Mouse (Mus musculus): ENCODE data around the gene Rras2. TPM values are rescaled to one million over a fixed set of nuclear protein-coding genes. Genes with fewer than 3 reads are reported as not detected.

The Rras2 gene
- polyA plus RNA-seq, 1 experiment from 2014 or later: 20.4 TPM

GRCm38 (mm10) chr7:114071851-114072616, 45.5 kb downstream of the Rras2 start:
- Histone ChIP-seq H3K4me1 (replicated peaks; ENCODE audit: control insufficient read depth, insufficient read depth, low read length) (peaks cover 13% of the 10 kb centered on the region), H3K9me3 (ENCODE audit: control insufficient read depth, low read length) (no peaks in the 10 kb centered on the region), H3K27ac (ENCODE audit: low read depth, low read length) (peak overlapping the region; percentile 52), H3K4me2 (no peak overlapping the region; the same call in 1 of the 2 replicates), H3K9ac (ENCODE audit: low read depth, low read length) (peak overlapping the region; percentile 25; the same call in 1 of the 2 replicates), H3K27me3 (replicated peaks; ENCODE audit: control insufficient read depth, insufficient read depth, low read length) (no peaks in the 10 kb centered on the region), H3K36me3 (ENCODE audit: control insufficient read depth, insufficient read depth, low read length) (no peaks in the 10 kb centered on the region), H3K4me3 (ENCODE audit: low read depth, low read length) (no peak overlapping the region)
- DNase-seq (ENCODE audit: low spot score) (no peak), ATAC-seq (replicated peaks; ENCODE audit: low FRiP score) (no peak)
- 39% methylated on average over 13 of the region's 13 CpGs for WGBS

- 82% methylated on average over 5 of the region's 5 CpGs for WGBS
- no peak overlapping the region for H3K4me2 ChIP-seq
- no peaks in the 10 kb centered on the region for H3K27me3 ChIP-seq (replicated peaks; ENCODE audit: control insufficient read depth, insufficient read depth, low read length)
- no peak overlapping the region for H3K4me3 ChIP-seq (ENCODE audit: low read depth, low read length)
- H3K27ac ChIP-seq (ENCODE audit: low read depth, low read length): no peak overlapping the region; the same call in 1 of the 2 replicates
- no peaks in the 10 kb centered on the region for H3K36me3 ChIP-seq (ENCODE audit: control insufficient read depth, insufficient read depth, low read length)
- no peak overlapping the region for H3K9ac ChIP-seq (ENCODE audit: low read depth, low read length)
- ATAC-seq (replicated peaks; ENCODE audit: low FRiP score) (no peak), DNase-seq (ENCODE audit: low spot score) (no peak)
- peaks cover 17% of the 10 kb centered on the region for H3K4me1 ChIP-seq (replicated peaks; ENCODE audit: control insufficient read depth, insufficient read depth, low read length)
- no peaks in the 10 kb centered on the region for H3K9me3 ChIP-seq (ENCODE audit: control insufficient read depth, low read length)
Measured at GRCm38 (mm10) chr7:114071395-114071794, 46.2 kb downstream of the Rras2 start.

- Histone ChIP-seq H3K4me2 (no peak overlapping the region), H3K4me1 (replicated peaks; ENCODE audit: control insufficient read depth, insufficient read depth, low read length) (peaks cover 25% of the 10 kb centered on the region), H3K9ac (ENCODE audit: low read depth, low read length) (no peak overlapping the region), H3K9me3 (ENCODE audit: control insufficient read depth, low read length) (no peaks in the 10 kb centered on the region), H3K27me3 (replicated peaks; ENCODE audit: control insufficient read depth, insufficient read depth, low read length) (no peaks in the 10 kb centered on the region), H3K4me3 (ENCODE audit: low read depth, low read length) (no peak overlapping the region), H3K36me3 (ENCODE audit: control insufficient read depth, insufficient read depth, low read length) (no peaks in the 10 kb centered on the region), H3K27ac (ENCODE audit: low read depth, low read length) (no peak overlapping the region)
- DNase-seq (ENCODE audit: low spot score): no peak
- WGBS: 77% methylated on average over 3 of the region's 3 CpGs
- no peak for ATAC-seq (replicated peaks; ENCODE audit: low FRiP score)
Measured at GRCm38 (mm10) chr7:114070458-114070840, 47.1 kb downstream of the Rras2 start.

- H3K4me2 ChIP-seq: no peak overlapping the region
- DNase-seq (ENCODE audit: low spot score): no peak
- H3K4me3 ChIP-seq (ENCODE audit: low read depth, low read length): no peak overlapping the region
- no peaks in the 10 kb centered on the region for H3K36me3 ChIP-seq (ENCODE audit: control insufficient read depth, insufficient read depth, low read length)
- no peak overlapping the region for H3K27ac ChIP-seq (ENCODE audit: low read depth, low read length)
- H3K4me1 ChIP-seq (replicated peaks; ENCODE audit: control insufficient read depth, insufficient read depth, low read length): peaks cover 28% of the 10 kb centered on the region
- no peak for ATAC-seq (replicated peaks; ENCODE audit: low FRiP score)
- H3K27me3 ChIP-seq (replicated peaks; ENCODE audit: control insufficient read depth, insufficient read depth, low read length): no peaks in the 10 kb centered on the region
- no peaks in the 10 kb centered on the region for H3K9me3 ChIP-seq (ENCODE audit: control insufficient read depth, low read length)
- 74% methylated on average over 11 of the region's 11 CpGs for WGBS
- H3K9ac ChIP-seq (ENCODE audit: low read depth, low read length): no peak overlapping the region
Measured at GRCm38 (mm10) chr7:114069726-114070457, 47.7 kb downstream of the Rras2 start.

- no peak overlapping the region for H3K9ac ChIP-seq (ENCODE audit: low read depth, low read length)
- no peak overlapping the region for H3K4me2 ChIP-seq
- no peak overlapping the region for H3K4me3 ChIP-seq (ENCODE audit: low read depth, low read length)
- no peak for DNase-seq (ENCODE audit: low spot score)
- H3K36me3 ChIP-seq (ENCODE audit: control insufficient read depth, insufficient read depth, low read length): no peaks in the 10 kb centered on the region
- ATAC-seq (replicated peaks; ENCODE audit: low FRiP score): no peak
- no peaks in the 10 kb centered on the region for H3K27me3 ChIP-seq (replicated peaks; ENCODE audit: control insufficient read depth, insufficient read depth, low read length)
- H3K9me3 ChIP-seq (ENCODE audit: control insufficient read depth, low read length): no peaks in the 10 kb centered on the region
- H3K27ac ChIP-seq (ENCODE audit: low read depth, low read length): no peak overlapping the region
- WGBS: 74% methylated on average over 11 of the region's 11 CpGs
- peaks cover 28% of the 10 kb centered on the region for H3K4me1 ChIP-seq (replicated peaks; ENCODE audit: control insufficient read depth, insufficient read depth, low read length)
Measured at GRCm38 (mm10) chr7:114068956-114069533, 48.5 kb downstream of the Rras2 start.

- ATAC-seq (replicated peaks; ENCODE audit: low FRiP score) (peak; percentile 80), DNase-seq (ENCODE audit: low spot score) (peak; percentile 78)
- no peak overlapping the region for H3K9ac ChIP-seq (ENCODE audit: low read depth, low read length)
- H3K36me3 ChIP-seq (ENCODE audit: control insufficient read depth, insufficient read depth, low read length): no peaks in the 10 kb centered on the region
- H3K27me3 ChIP-seq (replicated peaks; ENCODE audit: control insufficient read depth, insufficient read depth, low read length): no peaks in the 10 kb centered on the region
- H3K4me2 ChIP-seq: peak overlapping the region; percentile 65
- 10% methylated on average over 14 of the region's 14 CpGs for WGBS
- H3K4me1 ChIP-seq (replicated peaks; ENCODE audit: control insufficient read depth, insufficient read depth, low read length): peaks cover 15% of the 10 kb centered on the region
- H3K4me3 ChIP-seq (ENCODE audit: low read depth, low read length): peak overlapping the region; percentile 25
- no peak overlapping the region; the same call in 1 of the 2 replicates for H3K27ac ChIP-seq (ENCODE audit: low read depth, low read length)
- no peaks in the 10 kb centered on the region for H3K9me3 ChIP-seq (ENCODE audit: control insufficient read depth, low read length)
Measured at GRCm38 (mm10) chr7:114066529-114067178, 50.9 kb downstream of the Rras2 start.

GRCm38 (mm10) chr7:114065407-114066185, 52.0 kb downstream of the Rras2 start:
- no peak overlapping the region for H3K4me3 ChIP-seq (ENCODE audit: low read depth, low read length)
- H3K27me3 ChIP-seq (replicated peaks; ENCODE audit: control insufficient read depth, insufficient read depth, low read length): no peaks in the 10 kb centered on the region
- H3K9me3 ChIP-seq (ENCODE audit: control insufficient read depth, low read length): no peaks in the 10 kb centered on the region
- H3K4me1 ChIP-seq (replicated peaks; ENCODE audit: control insufficient read depth, insufficient read depth, low read length): peaks cover 14% of the 10 kb centered on the region
- no peak overlapping the region for H3K27ac ChIP-seq (ENCODE audit: low read depth, low read length)
- 45% methylated on average over 11 of the region's 11 CpGs for WGBS
- DNase-seq (ENCODE audit: low spot score): no peak
- ATAC-seq (replicated peaks; ENCODE audit: low FRiP score): 0 out of 2 replicates have a peak, but pooled peaks have one; percentile 29
- no peak overlapping the region for H3K4me2 ChIP-seq
- H3K36me3 ChIP-seq (ENCODE audit: control insufficient read depth, insufficient read depth, low read length): no peaks in the 10 kb centered on the region
- H3K9ac ChIP-seq (ENCODE audit: low read depth, low read length): no peak overlapping the region

GRCm38 (mm10) chr7:114063966-114064365, 53.6 kb downstream of the Rras2 start:
- no peak overlapping the region for H3K4me2 ChIP-seq
- no peaks in the 10 kb centered on the region for H3K9me3 ChIP-seq (ENCODE audit: control insufficient read depth, low read length)
- DNase-seq (ENCODE audit: low spot score) (no peak), ATAC-seq (replicated peaks; ENCODE audit: low FRiP score) (no peak)
- H3K36me3 ChIP-seq (ENCODE audit: control insufficient read depth, insufficient read depth, low read length): no peaks in the 10 kb centered on the region
- WGBS: 92% methylated on average over 6 of the region's 6 CpGs
- no peaks in the 10 kb centered on the region for H3K27me3 ChIP-seq (replicated peaks; ENCODE audit: control insufficient read depth, insufficient read depth, low read length)
- H3K4me3 ChIP-seq (ENCODE audit: low read depth, low read length): no peak overlapping the region
- peaks cover 14% of the 10 kb centered on the region for H3K4me1 ChIP-seq (replicated peaks; ENCODE audit: control insufficient read depth, insufficient read depth, low read length)
- H3K9ac ChIP-seq (ENCODE audit: low read depth, low read length): no peak overlapping the region
- H3K27ac ChIP-seq (ENCODE audit: low read depth, low read length): no peak overlapping the region
